Mouse (Mus musculus) lung, embryonic 16.5 days (tissue): ENCODE results near the gene Tfip11. TPM values are rescaled to one million over a fixed set of nuclear protein-coding genes. Genes with fewer than 3 reads are reported as not detected.

Experiments
- ATAC-seq: fragments of 200-750 bp; cut with Nextera tagmentation; 2 replicates; pipeline ENCODE4 v1.8.0; 2017; ENCODE audit warnings: low read depth, mild to moderate bottlenecking, moderate library complexity
- H3K27ac ChIP-seq: fragments of 300-500 bp; sonication (generic); 2 replicates; pipeline ENCODE4 v1.5.1; 2014; ENCODE audit warnings: mild to moderate bottlenecking, control low read depth, low read length
- H3K27me3 ChIP-seq: fragments of 300-500 bp; sonication (generic); 2 replicates; pipeline ENCODE4 v1.6.1; 2014; ENCODE audit warnings: low read depth, low read length, mixed read lengths; ENCODE audit not compliant: control insufficient read depth, insufficient read depth
- H3K36me3 ChIP-seq: fragments of 300-500 bp; sonication (generic); 2 replicates; pipeline ENCODE4 v1.6.1; 2014; ENCODE audit warnings: low read length; ENCODE audit not compliant: control insufficient read depth, insufficient read depth
- H3K4me1 ChIP-seq: fragments of 300-500 bp; sonication (generic); replicated peaks from 2 replicates; pipeline ENCODE4 v1.6.1; 2014; ENCODE audit warnings: low read length, mixed read lengths; ENCODE audit not compliant: control insufficient read depth, insufficient read depth
- H3K4me2 ChIP-seq: fragments of 300-500 bp; sonication (generic); 2 replicates; pipeline ENCODE4 v1.6.1; 2014; ENCODE audit warnings: low read depth, low read length, control low read depth
- H3K4me3 ChIP-seq: fragments of 300-500 bp; sonication (generic); 2 replicates; pipeline ENCODE4 v1.5.1; 2014; ENCODE audit warnings: mild to moderate bottlenecking, low read length, control low read depth
- H3K9ac ChIP-seq: fragments of 300-500 bp; sonication (generic); 2 replicates; pipeline ENCODE4 v1.6.1; 2014; ENCODE audit warnings: low read length, control low read depth
- H3K9me3 ChIP-seq: fragments of 300-500 bp; sonication (generic); 2 replicates; pipeline ENCODE4 v1.6.1; 2016; ENCODE audit warnings: low read length; ENCODE audit not compliant: control insufficient read depth
- WGBS: fragments of 180-500 bp; shearing (Covaris S2); extraction: QIAGEN DNeasy Blood & Tissue Kit; methylation state at CpG from one replicate; pipeline ENCODE4 v1.1.7; 2014; 5-methylcytosine and 5-hydroxymethylcytosine counted together
- polyA plus RNA-seq: library from polyadenylated mRNA; unstranded; fragments of >200 nt; fragmentation: Nextera tagmentation; extraction: Ambion mirVana; gene quantifications from 2 replicates; pipeline ENCODE4 v1.2.1, GENCODE M21; 2015

Gene Tfip11
- polyA plus RNA-seq, 1 experiment from 2014 or later = 31.1 TPM

DNA sequence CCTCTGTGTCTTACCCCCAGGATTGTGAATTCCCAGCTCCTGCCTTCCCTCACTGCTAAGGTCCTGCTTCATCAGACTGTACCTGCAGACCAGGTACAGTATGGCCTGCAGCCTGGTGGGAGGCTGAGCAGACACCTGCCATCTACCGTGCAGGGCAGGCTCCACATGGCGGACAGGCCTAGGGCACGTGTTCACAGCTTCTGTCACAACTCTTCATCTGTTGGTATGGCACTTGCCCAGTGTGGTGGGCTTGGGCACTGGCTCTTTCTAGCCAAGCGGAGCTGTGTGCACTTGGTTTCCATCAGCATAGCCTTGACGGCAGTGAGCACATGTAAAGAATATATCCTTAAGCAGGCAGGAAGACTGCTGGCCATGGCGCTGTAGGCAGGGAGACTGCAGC lies 40.7 kb downstream of the Tfip11 start:
- 92% methylated on average over 6 of the region's 6 CpGs for WGBS
- no peak overlapping the region for H3K27ac ChIP-seq
- H3K4me1 ChIP-seq = no peaks in the 10 kb centered on the region
- H3K4me3 ChIP-seq = no peak overlapping the region
- H3K4me2 ChIP-seq = no peak overlapping the region
- H3K9ac ChIP-seq = no peak overlapping the region
- no peaks in the 10 kb centered on the region for H3K27me3 ChIP-seq
- ATAC-seq = no peak
- no peaks in the 10 kb centered on the region for H3K9me3 ChIP-seq
- H3K36me3 ChIP-seq = peaks cover 19% of the 10 kb centered on the region

GRCm38 (mm10) chr5:112367338-112367737 lies 41.2 kb downstream of the Tfip11 start:
- H3K27ac ChIP-seq = no peak overlapping the region
- ATAC-seq = no peak
- H3K9me3 ChIP-seq = no peaks in the 10 kb centered on the region
- peaks cover 22% of the 10 kb centered on the region for H3K36me3 ChIP-seq
- no peaks in the 10 kb centered on the region for H3K4me1 ChIP-seq
- H3K4me2 ChIP-seq = no peak overlapping the region
- H3K27me3 ChIP-seq = no peaks in the 10 kb centered on the region
- H3K9ac ChIP-seq = no peak overlapping the region
- WGBS = 84% methylated on average over 4 of the region's 4 CpGs
- H3K4me3 ChIP-seq = no peak overlapping the region

- no peak overlapping the region for H3K9ac ChIP-seq
- no peaks in the 10 kb centered on the region for H3K4me1 ChIP-seq
- no peak overlapping the region for H3K4me3 ChIP-seq
- no peak overlapping the region for H3K4me2 ChIP-seq
- WGBS = 87% methylated on average over 12 of the region's 12 CpGs
- no peaks in the 10 kb centered on the region for H3K9me3 ChIP-seq
- ATAC-seq = no peak
- H3K27ac ChIP-seq = no peak overlapping the region
- H3K36me3 ChIP-seq = peaks cover 22% of the 10 kb centered on the region
- H3K27me3 ChIP-seq = no peaks in the 10 kb centered on the region
Observed at GRCm38 (mm10) chr5:112367929-112368328, 41.8 kb downstream of the Tfip11 start.

GRCm38 (mm10) chr5:112368666-112369065 lies 42.5 kb downstream of the Tfip11 start:
- Histone ChIP-seq H3K36me3 (peaks cover 22% of the 10 kb centered on the region), H3K27me3 (no peaks in the 10 kb centered on the region)
- WGBS = 87% methylated on average over 10 of the region's 10 CpGs

GRCm38 (mm10) chr5:112369326-112369725 lies 43.2 kb downstream of the Tfip11 start:
- Histone ChIP-seq H3K36me3 (peaks cover 22% of the 10 kb centered on the region), H3K9me3 (no peaks in the 10 kb centered on the region), H3K4me2 (no peak overlapping the region), H3K4me3 (no peak overlapping the region), H3K27me3 (no peaks in the 10 kb centered on the region), H3K9ac (no peak overlapping the region), H3K27ac (no peak overlapping the region), H3K4me1 (no peaks in the 10 kb centered on the region)
- ATAC-seq = no peak
- WGBS = 90% methylated on average over 13 of the region's 13 CpGs

More at GRCm38 (mm10) chr5:112368666-112369065, 42.5 kb downstream of the Tfip11 start:
- H3K9me3 ChIP-seq = no peaks in the 10 kb centered on the region
- no peak overlapping the region for H3K4me3 ChIP-seq
- H3K27ac ChIP-seq = no peak overlapping the region
- no peaks in the 10 kb centered on the region for H3K4me1 ChIP-seq
- H3K9ac ChIP-seq = no peak overlapping the region
- no peak overlapping the region for H3K4me2 ChIP-seq
- no peak for ATAC-seq

DNA sequence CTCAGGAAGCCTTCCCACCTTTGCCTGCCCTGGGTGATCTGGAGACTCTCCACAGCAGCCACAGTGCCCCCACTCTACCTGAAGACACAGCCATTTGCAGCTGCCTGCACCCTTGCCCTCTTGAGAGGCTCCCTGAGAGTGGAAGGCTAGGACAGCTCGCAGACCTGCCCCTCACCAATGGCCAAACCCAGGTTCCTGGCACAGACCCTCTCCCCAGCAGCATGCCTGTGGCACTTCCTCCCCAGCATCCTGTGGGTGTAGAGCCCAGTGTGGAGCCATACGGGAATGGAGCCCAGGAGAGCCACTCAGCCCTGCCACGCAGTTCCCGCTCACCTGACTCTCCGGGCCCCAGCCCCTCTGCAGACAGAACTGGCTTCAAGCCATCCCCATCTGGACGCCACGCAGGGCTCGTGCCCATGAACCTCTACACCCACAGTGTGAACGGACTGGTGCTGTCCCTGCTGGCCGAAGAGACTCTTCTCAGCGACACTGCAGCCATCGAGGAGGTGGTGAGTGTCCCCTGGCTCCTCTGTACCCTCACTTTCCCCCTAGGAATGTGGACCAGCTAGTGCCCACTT lies 44.2 kb downstream of the Tfip11 start:
- no peak overlapping the region for H3K4me3 ChIP-seq
- no peak for ATAC-seq
- no peaks in the 10 kb centered on the region for H3K4me1 ChIP-seq
- WGBS = 89% methylated on average over 12 of the region's 12 CpGs
- no peak overlapping the region for H3K4me2 ChIP-seq
- no peak overlapping the region for H3K27ac ChIP-seq
- no peak overlapping the region for H3K9ac ChIP-seq
- H3K9me3 ChIP-seq = no peaks in the 10 kb centered on the region
- no peaks in the 10 kb centered on the region for H3K27me3 ChIP-seq
- peaks cover 16% of the 10 kb centered on the region for H3K36me3 ChIP-seq

DNA sequence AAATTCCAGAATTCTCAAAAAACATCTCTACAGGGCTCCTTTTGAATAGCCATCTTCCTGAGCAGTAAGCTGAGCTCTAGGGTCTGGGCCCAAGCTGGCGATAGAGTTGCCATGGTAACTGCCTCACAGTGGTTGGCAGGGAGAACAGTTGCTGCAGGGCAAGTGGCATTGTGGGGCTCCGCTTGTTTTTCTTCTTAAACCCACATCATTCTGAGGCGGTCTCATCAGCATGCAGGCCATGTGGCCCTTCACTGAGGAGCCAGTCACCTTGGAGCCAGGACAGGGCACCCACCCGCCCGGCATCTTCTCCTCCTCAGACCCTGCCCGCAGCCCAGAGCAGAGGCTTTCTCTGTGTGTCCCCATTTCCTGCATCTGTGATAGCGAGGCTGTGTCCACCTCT lies 45.8 kb downstream of the Tfip11 start:
- no peaks in the 10 kb centered on the region for H3K4me1 ChIP-seq
- H3K4me2 ChIP-seq = no peak overlapping the region
- H3K36me3 ChIP-seq = peaks cover 16% of the 10 kb centered on the region
- H3K27ac ChIP-seq = no peak overlapping the region
- ATAC-seq = no peak
- H3K4me3 ChIP-seq = no peak overlapping the region
- H3K9me3 ChIP-seq = no peaks in the 10 kb centered on the region
- no peaks in the 10 kb centered on the region for H3K27me3 ChIP-seq
- no peak overlapping the region for H3K9ac ChIP-seq
- 81% methylated on average over 7 of the region's 7 CpGs for WGBS

DNA sequence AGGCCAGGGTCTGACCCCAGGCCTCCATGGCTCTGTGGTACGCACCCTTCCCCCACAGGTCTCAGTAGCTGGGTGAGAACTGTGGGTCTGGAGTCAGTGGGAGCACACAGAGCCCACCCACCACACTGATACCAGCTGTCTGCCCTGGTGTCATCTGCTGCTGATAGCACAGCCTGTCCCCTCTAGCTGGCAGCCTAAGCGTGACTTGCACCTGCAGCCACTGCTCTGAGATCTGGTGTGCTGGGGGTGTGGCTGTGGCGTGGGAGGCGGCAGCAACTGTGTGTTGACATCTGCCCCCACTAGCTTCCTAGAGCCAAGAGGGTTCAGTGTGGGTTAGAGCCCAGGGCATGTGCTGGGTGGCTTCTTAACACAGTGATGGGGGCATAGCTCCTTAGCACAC lies 50.0 kb downstream of the Tfip11 start:
- Histone ChIP-seq H3K4me1 (no peaks in the 10 kb centered on the region), H3K4me3 (no peak overlapping the region), H3K4me2 (no peak overlapping the region), H3K27me3 (no peaks in the 10 kb centered on the region), H3K36me3 (peaks cover 8% of the 10 kb centered on the region), H3K9me3 (no peaks in the 10 kb centered on the region), H3K9ac (no peak overlapping the region), H3K27ac (no peak overlapping the region)
- no peak for ATAC-seq
- WGBS = 84% methylated on average over 4 of the region's 4 CpGs

DNA sequence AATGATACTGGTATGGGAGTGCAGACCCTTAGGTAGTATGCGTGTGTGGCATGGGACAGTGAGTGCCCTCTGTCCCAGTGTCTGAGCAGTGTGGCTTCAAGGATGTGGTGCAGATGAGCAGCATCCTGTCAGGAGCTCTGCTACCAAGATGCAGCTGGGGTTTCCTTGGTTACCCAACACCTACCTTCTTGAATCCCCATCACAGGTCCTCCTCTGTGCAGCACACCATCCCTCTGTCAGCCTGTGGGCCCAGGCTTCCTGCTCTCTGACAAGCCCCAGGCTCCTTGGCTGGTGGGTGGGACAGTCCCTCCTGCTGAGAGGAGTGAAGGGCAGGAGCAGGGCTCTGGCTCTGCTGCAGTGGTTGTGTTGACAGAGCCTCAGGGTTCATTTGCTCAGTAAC lies 51.2 kb downstream of the Tfip11 start:
- ATAC-seq = no peak
- no peak overlapping the region for H3K4me2 ChIP-seq
- peaks cover 2% of the 10 kb centered on the region; the same call in 1 of the 2 replicates for H3K36me3 ChIP-seq
- no peaks in the 10 kb centered on the region for H3K27me3 ChIP-seq
- no peak overlapping the region for H3K27ac ChIP-seq
- 96% methylated on average over 1 of the region's 1 CpGs for WGBS
- H3K9ac ChIP-seq = no peak overlapping the region
- H3K4me3 ChIP-seq = no peak overlapping the region
- peaks cover 1% of the 10 kb centered on the region; the same call in 1 of the 2 replicates for H3K4me1 ChIP-seq
- no peaks in the 10 kb centered on the region for H3K9me3 ChIP-seq

- ATAC-seq = no peak
- Histone ChIP-seq H3K27me3 (no peaks in the 10 kb centered on the region), H3K4me1 (peaks cover 3% of the 10 kb centered on the region; the same call in 1 of the 2 replicates), H3K4me2 (no peak overlapping the region), H3K27ac (no peak overlapping the region), H3K9ac (no peak overlapping the region), H3K9me3 (no peaks in the 10 kb centered on the region), H3K4me3 (no peak overlapping the region), H3K36me3 (peaks cover 2% of the 10 kb centered on the region; the same call in 1 of the 2 replicates)
- WGBS = 70% methylated on average over 6 of the region's 6 CpGs
Observed at GRCm38 (mm10) chr5:112378716-112379115, 52.6 kb downstream of the Tfip11 start.
